Mouse (Mus musculus) brain, embryonic 14.5 days (tissue): Measurements from ENCODE around the gene Strbp. TPM values are rescaled to one million over a fixed set of nuclear protein-coding genes. Genes with fewer than 3 reads are reported as not detected.

Source experiments
- DNase-seq: peaks from one replicate; pipeline ENCODE4 v3.0.0-alpha.2; 2011; ENCODE audit warnings: low read depth
- CTCF ChIP-seq: fragments of 200-500 bp; IDR thresholded peaks from 2 replicates; pipeline ENCODE4 v1.5.1; 2012; ENCODE audit warnings: inconsistent platforms, mild to moderate bottlenecking, moderate library complexity, borderline replicate concordance; ENCODE audit not compliant: insufficient read depth, insufficient read length; ENCODE audit errors: extremely low read depth
- POLR2A ChIP-seq: fragments of 200-500 bp; IDR thresholded peaks from 2 replicates; pipeline ENCODE4 v1.6.1; 2012; ENCODE audit warnings: mild to moderate bottlenecking, inconsistent platforms, borderline replicate concordance; ENCODE audit not compliant: poor library complexity, insufficient read depth, insufficient read length, severe bottlenecking; ENCODE audit errors: extremely low read depth
- polyA plus RNA-seq: library from polyadenylated mRNA; depleted of rRNA; stranded (reverse); fragments of >200 nt; gene quantifications from 2 replicates; pipeline ENCODE4 v1.2.3, GENCODE M21; 2012

Strbp gene
- polyA plus RNA-seq, 1 experiment = 79.6 TPM

- no peak for DNase-seq
- TF ChIP-seq CTCF (no peak), POLR2A (no peak)
Measured at GRCm38 (mm10) chr2:37566035-37566434, 137.6 kb downstream of the Strbp start.

- DNase-seq = no peak
- TF ChIP-seq POLR2A = no peak
- TF ChIP-seq CTCF = no peak
Measured at GRCm38 (mm10) chr2:37565579-37565978, 138.1 kb downstream of the Strbp start.

- TF ChIP-seq CTCF (no peak), POLR2A (no peak)
- no peak for DNase-seq
Measured at GRCm38 (mm10) chr2:37556366-37556765, 147.3 kb downstream of the Strbp start.

- no peak for DNase-seq
- TF ChIP-seq CTCF (no peak), POLR2A (no peak)
Measured at GRCm38 (mm10) chr2:37549346-37550012, 154.2 kb downstream of the Strbp start.

- TF ChIP-seq CTCF (no peak), POLR2A (no peak)
Measured at GRCm38 (mm10) chr2:37531639-37532038, 172.0 kb downstream of the Strbp start.

GRCm38 (mm10) chr2:37530766-37531165, 172.9 kb downstream of the Strbp start:
- TF ChIP-seq CTCF (no peak), POLR2A (no peak)

More at GRCm38 (mm10) chr2:37531639-37532038, 172.0 kb downstream of the Strbp start:
- no peak for DNase-seq

GRCm38 (mm10) chr2:37529397-37529796, 174.3 kb downstream of the Strbp start:
- no peak for DNase-seq

More at GRCm38 (mm10) chr2:37530766-37531165, 172.9 kb downstream of the Strbp start:
- DNase-seq = no peak

GRCm38 (mm10) chr2:37527587-37527986, 176.1 kb downstream of the Strbp start:
- no peak for DNase-seq
- TF ChIP-seq POLR2A (no peak), CTCF (no peak)

More at GRCm38 (mm10) chr2:37529397-37529796, 174.3 kb downstream of the Strbp start:
- TF ChIP-seq CTCF = no peak
- no peak for TF ChIP-seq POLR2A

- no peak for DNase-seq
- no peak for TF ChIP-seq POLR2A
- TF ChIP-seq CTCF = no peak
Measured at GRCm38 (mm10) chr2:37519286-37519640, 184.4 kb downstream of the Strbp start.

- TF ChIP-seq CTCF (no peak), POLR2A (no peak)
- no peak for DNase-seq
Measured at GRCm38 (mm10) chr2:37518561-37519285, 184.9 kb downstream of the Strbp start.

GRCm38 (mm10) chr2:37516922-37517462, 186.7 kb downstream of the Strbp start:
- peak; percentile 81 for DNase-seq
- TF ChIP-seq POLR2A (no peak), CTCF (no peak)
